Mouse (Mus musculus): ENCODE data around the gene Prdm16.

The Prdm16 gene

DNA sequence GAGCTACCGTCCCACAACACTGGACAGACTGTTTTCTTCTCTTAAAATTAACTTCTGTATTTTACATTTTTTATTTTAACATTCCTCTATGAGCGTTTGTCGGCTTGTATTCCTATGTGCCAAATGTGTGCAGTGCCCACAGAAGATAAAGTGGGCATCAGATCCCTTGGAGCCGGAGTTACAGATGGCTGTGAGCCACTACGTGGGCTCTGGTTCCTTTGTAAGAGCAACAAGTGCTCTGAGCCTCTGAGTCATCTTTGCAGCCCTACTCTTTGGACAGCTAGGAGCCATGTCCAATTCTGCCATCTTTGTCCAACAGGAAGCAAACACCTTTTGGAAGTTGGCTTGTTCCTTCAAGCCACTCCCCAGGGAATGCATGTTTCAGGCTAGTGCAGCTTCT lies 78.6 kb downstream of the Prdm16 start:
- DNase-seq (ENCODE audit: low read depth, low spot score): no peak

DNA sequence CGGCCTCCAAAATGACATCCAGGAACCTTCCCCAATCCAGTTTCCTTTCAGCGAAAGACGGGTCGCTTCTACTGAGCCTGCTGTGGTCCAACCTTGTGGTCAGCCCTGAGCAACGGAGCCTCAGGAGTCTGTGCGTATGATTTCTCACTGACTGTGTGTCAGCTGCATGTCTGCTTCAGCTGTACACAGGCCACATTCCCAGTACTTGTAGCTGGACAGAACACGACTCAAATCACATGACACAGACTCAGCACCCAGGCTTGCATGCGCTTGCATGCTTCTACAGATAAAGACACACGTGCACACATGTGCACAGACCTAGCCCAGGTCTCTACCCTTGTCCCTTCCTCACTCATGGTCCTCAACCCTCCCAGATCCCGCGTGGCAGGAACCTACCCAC lies 79.5 kb downstream of the Prdm16 start:
- DNase-seq (ENCODE audit: low read depth, low spot score): no peak

DNA sequence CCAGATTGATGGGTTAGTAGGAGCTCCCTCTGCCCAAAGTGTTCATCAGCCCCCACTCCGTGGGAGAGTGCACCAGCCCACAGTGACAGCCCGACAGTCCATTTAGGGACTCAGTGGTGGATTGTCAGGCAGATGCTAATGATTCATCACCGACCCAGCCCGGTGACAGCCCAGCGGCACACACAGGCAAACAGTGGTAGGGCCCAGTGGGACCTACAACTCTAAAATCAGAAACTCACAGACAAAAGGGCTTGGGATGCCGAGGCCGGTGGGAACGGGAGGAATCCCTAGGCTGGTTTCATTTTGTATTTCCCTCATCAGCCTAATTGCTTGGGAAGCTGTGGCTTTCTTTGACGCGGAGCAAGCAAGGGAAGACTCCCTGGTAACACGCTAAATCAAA lies 80.3 kb downstream of the Prdm16 start:
- no peak for DNase-seq (ENCODE audit: low read depth, low spot score)

DNA sequence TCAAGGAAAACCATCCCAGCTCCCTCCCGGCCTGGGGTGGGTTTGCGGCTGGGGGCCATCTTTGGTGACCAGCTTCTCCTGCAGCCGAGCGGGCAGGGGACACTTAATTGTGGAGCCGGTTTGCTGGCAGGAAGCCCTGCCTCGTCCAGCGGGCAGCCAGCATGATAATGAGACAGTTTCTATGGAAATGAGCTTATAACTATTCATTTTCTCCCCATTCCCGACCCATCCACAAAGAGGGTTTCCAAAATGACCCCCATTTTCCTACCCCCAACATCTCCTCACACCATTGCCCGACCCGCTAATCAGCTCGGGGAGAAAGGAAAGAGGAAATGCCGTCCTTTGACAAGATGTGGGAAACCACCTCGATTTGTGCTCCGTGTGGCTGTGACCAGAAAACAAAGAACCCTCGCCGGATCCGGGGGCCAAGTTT lies 86.7 kb downstream of the Prdm16 start:
- DNase-seq (ENCODE audit: low read depth, low spot score): no peak

DNA sequence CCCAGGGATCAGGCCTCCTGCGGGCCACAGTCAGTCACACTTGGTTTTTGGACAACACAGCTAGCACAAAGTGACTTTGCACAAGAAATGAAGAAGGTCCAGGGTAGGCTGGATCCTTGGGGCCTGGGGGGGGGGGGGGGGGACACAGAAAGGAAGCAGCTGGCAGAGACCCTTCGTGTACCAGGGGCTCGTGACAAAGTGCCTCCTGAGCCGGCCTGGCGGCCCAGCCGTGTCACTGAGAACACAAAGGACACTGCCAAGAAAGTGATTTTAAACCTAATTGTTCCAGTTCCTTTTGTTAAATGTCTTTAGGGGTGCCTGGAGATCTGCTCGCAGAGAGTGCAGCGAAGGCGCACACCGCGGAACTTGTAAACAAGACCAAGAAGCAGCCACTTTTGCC lies 87.2 kb downstream of the Prdm16 start:
- DNase-seq (ENCODE audit: low read depth, low spot score): no peak

DNA sequence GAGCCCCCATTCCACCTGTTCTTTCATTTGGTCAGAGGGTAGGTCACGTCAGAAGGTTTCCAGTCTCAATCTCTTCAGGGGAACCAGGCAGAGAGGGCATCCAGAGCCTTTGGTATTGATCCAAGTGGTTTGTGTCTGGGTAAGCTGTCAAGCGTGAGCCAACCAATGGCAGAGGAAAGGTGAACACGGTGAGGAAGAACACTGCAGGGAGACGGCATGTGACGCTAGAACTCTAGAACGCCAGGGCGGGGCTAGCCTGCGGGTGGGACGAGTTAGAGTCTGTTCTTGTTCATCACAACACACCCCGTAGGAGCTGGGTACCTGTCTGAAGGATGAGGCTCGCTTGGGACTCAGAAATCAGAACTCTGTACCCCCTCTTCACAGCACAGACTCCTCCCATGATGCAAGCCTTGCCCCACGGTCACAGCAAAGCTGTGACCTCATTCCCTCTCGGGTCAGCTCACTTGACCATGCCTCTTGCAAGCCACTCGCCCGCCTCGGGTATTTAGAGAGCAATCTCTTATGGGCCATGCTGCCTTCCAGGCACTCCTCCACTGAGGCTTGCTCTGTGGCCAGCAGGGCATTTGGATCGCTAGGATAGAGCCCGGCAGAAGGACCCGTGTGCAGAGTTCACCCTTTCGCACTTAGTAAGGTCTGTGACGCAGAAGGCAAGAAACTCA lies 89.4 kb downstream of the Prdm16 start:
- DNase-seq (ENCODE audit: low read depth, low spot score): no peak

GRCm38 (mm10) chr4:154545296-154545695 lies 91.4 kb downstream of the Prdm16 start:
- DNase-seq (ENCODE audit: low read depth, low spot score): no peak

GRCm38 (mm10) chr4:154543921-154544320 lies 92.8 kb downstream of the Prdm16 start:
- DNase-seq (ENCODE audit: low read depth, low spot score): peak; percentile 31

DNA sequence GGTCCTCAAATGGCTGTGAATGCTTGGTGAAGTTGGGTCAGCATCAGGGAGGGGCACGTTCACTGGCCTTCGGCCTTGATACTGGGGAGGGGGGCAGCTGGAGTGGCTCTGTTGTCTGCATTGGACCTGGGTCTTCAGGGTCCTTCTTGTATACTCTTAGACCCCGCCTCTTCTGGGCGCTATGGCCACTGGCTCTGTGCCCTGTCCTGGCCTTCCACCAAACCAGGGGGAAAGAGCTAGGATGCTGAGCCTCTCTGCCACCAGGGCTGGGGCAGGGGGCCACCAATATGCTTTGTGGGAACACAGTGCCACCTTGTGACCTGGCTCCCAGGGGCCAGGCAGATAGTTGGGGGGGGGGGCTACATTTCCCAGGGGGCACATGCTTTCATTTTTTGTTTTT lies 93.5 kb downstream of the Prdm16 start:
- DNase-seq (ENCODE audit: low read depth, low spot score): no peak

DNA sequence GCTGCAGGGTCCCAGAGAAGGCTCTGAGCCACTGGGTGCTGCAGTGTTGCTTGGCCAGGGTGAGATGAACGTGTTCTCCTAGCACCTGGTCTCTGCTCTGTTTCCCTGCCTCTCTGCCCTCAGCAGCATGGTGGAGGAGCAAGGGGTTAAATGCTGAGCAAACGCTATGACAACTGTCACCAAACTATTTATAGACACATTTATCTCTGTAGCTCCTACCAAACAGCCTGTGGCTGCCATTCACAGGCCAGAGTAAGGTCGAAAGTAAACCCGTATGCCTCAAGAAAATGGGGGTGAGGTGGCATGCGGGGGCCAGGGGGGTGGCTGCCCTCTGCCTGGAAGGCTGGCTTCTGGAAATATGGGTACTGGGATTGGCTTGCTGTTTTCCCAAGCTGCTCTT lies 94.1 kb downstream of the Prdm16 start:
- no peak for DNase-seq (ENCODE audit: low read depth, low spot score)

DNA sequence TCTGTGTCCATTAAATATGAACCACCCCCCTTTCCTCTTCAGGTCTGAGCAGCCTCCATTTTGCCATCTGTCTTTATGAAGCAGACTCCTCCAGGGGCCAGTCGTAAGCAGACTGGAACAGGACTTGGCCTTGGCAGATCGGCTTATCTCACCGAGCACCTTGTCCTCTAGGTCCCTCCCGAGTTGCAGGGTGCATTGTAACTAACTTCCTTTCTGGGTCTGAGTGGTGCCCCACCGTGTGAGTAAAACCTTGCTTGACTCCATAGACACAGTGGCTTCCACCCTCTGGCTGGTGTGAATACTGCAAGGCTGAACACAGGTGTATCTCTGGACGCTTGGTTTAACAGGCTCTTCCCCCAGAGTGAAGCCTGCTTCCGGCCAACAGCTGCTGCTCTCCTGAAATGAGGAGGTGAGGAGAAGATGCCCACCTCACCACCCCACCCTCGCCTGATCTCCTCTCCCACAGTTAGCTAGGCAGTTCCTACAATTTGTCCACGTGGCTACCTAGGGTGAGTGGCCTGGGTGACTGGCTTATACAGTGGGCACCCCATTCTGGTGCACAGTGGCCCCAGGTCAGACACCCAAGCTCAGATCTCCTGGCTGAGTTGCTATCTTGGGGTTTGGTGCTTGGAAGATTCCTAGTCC lies 94.9 kb downstream of the Prdm16 start:
- no peak for DNase-seq (ENCODE audit: low read depth, low spot score)

DNA sequence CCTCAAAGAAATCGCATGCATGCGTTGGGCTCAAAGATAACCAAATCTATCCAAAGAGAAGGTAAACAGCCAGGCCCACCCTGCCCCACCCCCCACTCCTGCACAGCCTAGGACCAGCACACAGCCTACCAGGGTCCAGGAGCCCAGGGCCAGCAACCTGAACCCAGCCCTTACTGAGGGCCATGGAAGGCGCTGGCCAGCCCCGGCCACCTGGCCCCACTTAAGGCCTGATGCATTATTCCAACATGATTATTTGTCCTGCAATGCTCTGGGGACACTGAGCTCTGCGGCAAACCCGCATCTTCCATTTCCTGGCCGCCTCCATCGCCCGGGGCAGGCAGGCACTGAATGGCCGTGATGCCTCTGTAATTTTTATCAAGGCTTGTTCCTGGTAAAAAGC lies 96.0 kb downstream of the Prdm16 start:
- DNase-seq (ENCODE audit: low read depth, low spot score): no peak

GRCm38 (mm10) chr4:154539703-154540102 lies 97.0 kb downstream of the Prdm16 start:
- no peak for DNase-seq (ENCODE audit: low read depth, low spot score)

DNA sequence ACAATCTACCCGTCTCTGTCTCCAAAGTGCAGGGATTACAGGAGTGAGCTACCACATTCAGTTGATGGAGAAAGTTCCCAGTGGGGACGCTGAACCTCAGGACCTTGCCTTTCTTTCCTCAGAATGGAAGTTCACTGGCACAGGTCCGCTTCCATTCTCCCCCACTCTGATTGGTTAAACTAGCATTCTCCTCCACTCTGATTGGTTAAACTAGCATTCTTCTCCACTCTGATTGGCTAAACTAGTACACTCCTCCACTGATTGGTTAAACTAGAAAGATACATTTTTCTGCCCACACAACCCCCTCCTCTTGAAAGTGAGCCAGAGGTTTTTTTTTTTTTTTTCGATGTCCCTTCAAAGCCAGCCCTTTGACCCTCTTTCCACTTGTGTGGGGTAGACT lies 97.9 kb downstream of the Prdm16 start:
- no peak for DNase-seq (ENCODE audit: low read depth, low spot score)

DNA sequence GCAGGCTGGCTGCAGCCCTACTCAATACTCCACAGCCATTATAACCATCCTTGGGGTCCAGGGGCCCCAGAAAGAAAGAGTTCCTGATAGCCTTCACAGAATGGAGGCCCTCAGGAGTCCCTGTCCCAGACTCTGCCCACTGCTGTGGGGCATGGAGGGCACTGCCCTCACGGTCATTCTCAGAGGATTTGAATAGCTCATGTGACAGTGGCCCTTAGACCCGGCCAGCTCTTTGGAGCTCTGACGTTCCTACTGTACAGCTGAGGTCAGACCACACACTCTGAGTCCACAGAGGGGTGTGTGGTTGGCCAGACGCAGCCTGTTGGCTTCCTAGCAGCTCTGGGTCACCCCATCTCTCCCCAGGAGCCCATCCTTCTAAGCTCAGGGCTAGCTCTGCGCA lies 100.6 kb downstream of the Prdm16 start:
- no peak for DNase-seq (ENCODE audit: low read depth, low spot score)

DNA sequence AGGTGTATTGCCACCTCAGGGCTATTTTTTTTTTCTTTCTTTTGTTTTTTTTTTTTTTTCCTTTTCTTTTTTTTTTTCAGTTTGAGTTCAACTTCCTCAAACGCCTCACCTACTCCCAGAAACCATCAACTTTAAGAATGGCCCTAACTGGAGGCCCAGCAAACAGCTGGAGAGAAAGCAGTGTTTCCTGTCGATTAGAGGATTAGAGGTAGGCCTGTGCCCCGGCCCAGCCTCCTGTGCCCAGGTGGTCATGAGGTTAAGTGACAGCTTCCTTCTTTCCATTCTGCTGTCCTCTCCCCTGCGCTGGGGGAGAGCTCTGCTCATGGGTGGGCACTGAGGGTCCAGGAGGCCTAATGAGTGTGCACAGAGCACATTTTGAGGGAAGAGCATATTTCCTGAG lies 105.3 kb downstream of the Prdm16 start:
- no peak for DNase-seq (ENCODE audit: low read depth, low spot score)

GRCm38 (mm10) chr4:154530336-154530735 lies 106.3 kb downstream of the Prdm16 start:
- DNase-seq (ENCODE audit: low read depth, low spot score): no peak

GRCm38 (mm10) chr4:154527506-154527905 lies 109.2 kb downstream of the Prdm16 start:
- no peak for DNase-seq (ENCODE audit: low read depth, low spot score)

DNA sequence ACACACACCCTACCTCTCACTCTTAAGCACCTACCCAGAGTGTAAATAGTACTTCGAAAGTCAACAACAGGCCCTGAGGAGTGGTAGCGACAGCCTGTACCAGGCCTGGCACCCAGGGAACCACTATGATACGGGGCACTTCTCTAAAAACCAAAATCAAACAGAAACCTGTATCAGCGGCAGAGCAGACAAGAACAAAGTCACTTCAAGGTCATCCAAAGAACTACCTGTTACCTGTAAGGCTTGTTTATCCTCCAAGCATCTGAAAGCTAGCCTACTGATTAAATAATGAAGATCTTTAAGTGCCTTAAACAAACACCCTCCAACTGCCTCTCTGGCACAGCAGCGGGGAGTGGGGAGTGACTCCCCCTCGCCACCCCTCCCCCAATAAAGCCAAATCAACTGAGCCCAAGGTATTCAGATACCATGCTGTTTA lies 110.3 kb downstream of the Prdm16 start:
- DNase-seq (ENCODE audit: low read depth, low spot score): no peak

- no peak for DNase-seq (ENCODE audit: low read depth, low spot score)
These were observed 112.8 kb downstream of the Prdm16 start for GRCm38 (mm10) chr4:154523898-154524297.

- DNase-seq (ENCODE audit: low read depth, low spot score): no peak
These were observed 114.6 kb downstream of the Prdm16 start for GRCm38 (mm10) chr4:154521881-154522676.

DNA sequence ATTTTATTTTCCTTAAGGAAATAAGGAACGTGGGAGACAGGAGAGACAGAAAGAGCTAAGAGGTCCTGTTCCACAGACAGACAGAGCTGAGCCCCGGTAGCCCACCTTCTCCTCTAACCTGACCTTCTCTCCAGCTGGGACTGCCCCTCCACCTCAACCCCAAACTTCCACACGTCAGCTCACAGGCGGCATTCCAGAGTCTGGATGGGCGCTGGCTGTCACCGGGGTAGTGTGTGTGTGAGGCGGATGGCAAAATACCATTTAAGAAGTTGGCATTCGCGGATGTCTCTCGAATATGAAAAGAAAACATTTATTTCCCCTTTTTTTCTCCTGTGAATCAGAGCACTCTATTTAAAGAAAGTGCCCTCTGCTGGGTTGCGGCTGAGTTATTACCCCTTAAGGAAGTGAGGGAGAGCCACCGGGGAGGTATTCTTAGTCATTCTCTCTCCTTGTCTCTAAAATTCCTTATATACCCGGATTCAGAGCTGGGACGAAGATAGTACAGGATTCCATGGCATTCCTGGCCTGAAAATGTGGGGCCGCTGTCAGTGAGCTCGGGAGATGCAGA lies 117.1 kb downstream of the Prdm16 start:
- DNase-seq (ENCODE audit: low read depth, low spot score): no peak

Measured in embryo, embryonic 11.5 days (tissue).